Mouse (Mus musculus): ENCODE data around the gene 4930467E23Rik. TPM values are rescaled to one million over a fixed set of nuclear protein-coding genes. Genes with fewer than 3 reads are reported as not detected.
"Not testable (repeated sequence)": the region's sequence is repeated elsewhere in the genome, so short reads cannot be mapped to it uniquely, and the experiment has no call there.

4930467E23Rik gene
- polyA plus RNA-seq, 1 experiment from 2014 or later, result not detected

GRCm38 (mm10) chr8:19702972-19703709, 26.2 kb upstream of the 4930467E23Rik start:
- not testable (repeated sequence) for H3K27me3 ChIP-seq; H3K4me1 ChIP-seq (replicated peaks); H3K4me2 ChIP-seq; H3K4me3 ChIP-seq (replicated peaks); H3K27ac ChIP-seq; H3K9ac ChIP-seq; H3K9me3 ChIP-seq (replicated peaks); H3K36me3 ChIP-seq
- DNase-seq (peak; percentile 59), ATAC-seq (ENCODE audit: low read depth) (peak; percentile 66)
- 31% methylated on average over 13 of the region's 13 CpGs for WGBS (ENCODE audit: insufficient replicate concordance)

- ATAC-seq (ENCODE audit: low read depth); H3K4me2 ChIP-seq; H3K36me3 ChIP-seq; H3K27ac ChIP-seq; H3K9me3 ChIP-seq (replicated peaks); DNase-seq; H3K4me3 ChIP-seq (replicated peaks); H3K4me1 ChIP-seq (replicated peaks); H3K9ac ChIP-seq; H3K27me3 ChIP-seq: not testable (repeated sequence)
Measured at GRCm38 (mm10) chr8:19703906-19704305, 25.5 kb upstream of the 4930467E23Rik start.

GRCm38 (mm10) chr8:19704441-19705215, 24.7 kb upstream of the 4930467E23Rik start:
- H3K27ac ChIP-seq; H3K4me2 ChIP-seq; DNase-seq; H3K9ac ChIP-seq; H3K36me3 ChIP-seq; H3K4me1 ChIP-seq (replicated peaks); ATAC-seq (ENCODE audit: low read depth); H3K9me3 ChIP-seq (replicated peaks); H3K27me3 ChIP-seq; H3K4me3 ChIP-seq (replicated peaks): not testable (repeated sequence)
- 41% methylated on average over 3 of the region's 4 CpGs for WGBS (ENCODE audit: insufficient replicate concordance)

- 71% methylated on average over 9 of the region's 9 CpGs for WGBS (ENCODE audit: insufficient replicate concordance)
Measured at GRCm38 (mm10) chr8:19705216-19705600, 24.2 kb upstream of the 4930467E23Rik start.

DNA sequence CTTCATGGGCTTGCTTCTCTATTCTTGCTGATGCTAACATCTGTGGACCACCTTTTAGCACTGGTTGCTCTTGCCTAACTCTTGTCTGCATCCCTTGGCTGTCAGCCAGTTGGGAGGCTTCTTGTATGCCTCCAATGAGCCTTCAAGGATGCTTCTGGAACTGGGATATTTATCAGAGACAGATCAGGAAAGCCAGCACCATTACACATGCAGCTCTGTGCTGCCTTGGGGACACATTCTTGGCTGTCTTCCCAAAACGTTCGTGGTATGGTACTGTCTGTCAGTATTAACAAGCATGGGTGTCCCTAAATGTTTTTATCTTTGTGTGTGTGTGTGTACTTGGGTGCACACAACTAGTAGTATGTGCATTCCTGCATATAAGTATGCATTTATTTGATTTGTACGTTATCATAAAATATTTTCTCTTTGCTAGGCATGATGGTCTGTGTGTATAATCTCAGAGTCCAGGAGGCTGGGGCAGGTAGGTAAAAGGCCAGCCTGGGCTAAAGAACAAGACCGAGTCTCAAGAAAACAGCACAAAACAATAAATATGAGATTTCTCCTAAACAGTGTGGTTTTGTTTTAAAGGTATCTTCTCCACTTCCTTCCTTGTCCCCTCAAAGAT, 23.2 kb upstream of the 4930467E23Rik start:
- not testable (repeated sequence) for H3K4me2 ChIP-seq, H3K9ac ChIP-seq

More at GRCm38 (mm10) chr8:19705216-19705600, 24.2 kb upstream of the 4930467E23Rik start:
- not testable (repeated sequence) for H3K9me3 ChIP-seq (replicated peaks); H3K9ac ChIP-seq; H3K27me3 ChIP-seq; H3K27ac ChIP-seq; H3K4me1 ChIP-seq (replicated peaks); H3K36me3 ChIP-seq; H3K4me3 ChIP-seq (replicated peaks); DNase-seq; ATAC-seq (ENCODE audit: low read depth); H3K4me2 ChIP-seq

DNA sequence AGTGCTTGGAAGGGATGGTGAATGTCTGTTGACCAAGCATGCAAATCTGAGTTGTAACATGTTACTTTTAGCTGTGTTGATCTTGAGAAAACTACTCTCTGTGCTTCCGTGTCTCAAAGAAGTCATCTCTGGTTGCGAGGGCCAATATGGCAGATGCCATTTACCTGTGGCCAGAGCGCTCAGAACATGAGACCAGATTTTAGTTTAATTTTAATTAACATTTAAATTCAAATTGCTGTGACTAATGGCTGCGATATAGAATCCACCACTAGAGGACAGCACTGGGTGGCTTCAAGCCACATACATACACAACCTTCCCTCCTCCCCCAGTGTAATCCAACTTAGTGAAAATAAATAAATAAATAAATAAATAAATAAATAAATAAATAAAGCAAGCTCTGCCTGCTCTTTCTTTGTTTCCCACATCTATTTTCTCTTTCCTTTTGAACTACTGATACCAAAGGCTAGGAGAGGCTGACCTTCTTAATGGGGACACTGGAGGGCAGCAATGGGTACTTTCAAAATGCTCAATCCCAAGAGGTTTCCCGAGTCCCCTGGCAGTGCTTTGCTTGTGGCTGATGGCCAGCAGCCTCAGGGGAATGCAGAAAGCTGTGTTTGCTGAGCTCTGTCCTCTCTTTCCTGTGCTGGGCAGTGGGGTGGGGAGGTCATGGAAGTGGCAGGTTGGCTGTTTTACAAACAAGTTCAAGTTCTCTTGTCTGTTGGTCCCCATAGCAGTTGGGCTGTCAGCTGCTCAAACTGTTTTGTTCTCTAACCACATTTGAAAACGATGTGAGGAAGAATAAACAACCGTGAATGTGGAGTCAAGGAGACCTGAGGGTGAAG, 22.2 kb upstream of the 4930467E23Rik start:
- not testable (repeated sequence) for H3K4me1 ChIP-seq (replicated peaks); H3K27me3 ChIP-seq; H3K36me3 ChIP-seq; H3K4me2 ChIP-seq; H3K9ac ChIP-seq; H3K4me3 ChIP-seq (replicated peaks); ATAC-seq (ENCODE audit: low read depth); H3K27ac ChIP-seq; H3K9me3 ChIP-seq (replicated peaks)
- WGBS (ENCODE audit: insufficient replicate concordance), result 51% methylated on average over 7 of the region's 7 CpGs
- peak; percentile 38 for DNase-seq

More for the DNA sequence above, 23.2 kb upstream of the 4930467E23Rik start:
- not testable (repeated sequence) for H3K27me3 ChIP-seq; ATAC-seq (ENCODE audit: low read depth); H3K4me3 ChIP-seq (replicated peaks); DNase-seq; H3K36me3 ChIP-seq; H3K27ac ChIP-seq; H3K9me3 ChIP-seq (replicated peaks); H3K4me1 ChIP-seq (replicated peaks)
- 62% methylated on average over 4 of the region's 4 CpGs for WGBS (ENCODE audit: insufficient replicate concordance)

DNA sequence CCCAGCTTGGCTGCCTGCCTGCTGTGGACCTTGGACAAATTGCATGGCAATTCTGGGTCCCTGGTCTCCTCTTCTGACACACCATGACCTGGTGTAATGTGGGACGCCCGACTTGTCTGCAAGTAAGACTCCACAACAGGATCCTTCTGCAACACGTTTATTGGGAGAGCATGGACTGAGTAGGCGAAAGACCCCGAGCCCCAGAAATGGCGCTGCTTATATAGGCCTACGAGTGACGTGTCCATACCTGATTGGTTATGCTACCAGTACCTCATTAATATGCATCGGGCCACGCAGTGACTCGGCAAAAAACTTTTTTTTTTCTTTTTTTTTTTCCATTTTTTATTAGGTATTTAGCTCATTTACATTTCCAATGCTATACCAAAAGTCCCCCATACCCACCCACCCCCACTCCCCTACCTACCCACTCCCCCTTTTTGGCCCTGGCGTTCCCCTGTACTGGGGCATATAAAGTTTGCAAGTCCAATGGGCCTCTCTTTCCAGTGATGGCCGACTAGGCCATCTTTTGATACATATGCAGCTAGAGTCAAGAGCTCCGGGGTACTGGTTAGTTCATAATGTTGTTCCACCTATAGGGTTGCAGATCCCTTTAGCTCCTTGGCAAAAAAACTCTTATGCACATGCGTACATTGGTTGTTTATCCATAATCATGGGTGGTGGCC, 21.5 kb upstream of the 4930467E23Rik start:
- H3K4me1 ChIP-seq (replicated peaks); DNase-seq; H3K9ac ChIP-seq; ATAC-seq (ENCODE audit: low read depth); H3K36me3 ChIP-seq; H3K4me2 ChIP-seq; H3K9me3 ChIP-seq (replicated peaks); H3K27me3 ChIP-seq; H3K27ac ChIP-seq; H3K4me3 ChIP-seq (replicated peaks): not testable (repeated sequence)
- 72% methylated on average over 13 of the region's 15 CpGs for WGBS (ENCODE audit: insufficient replicate concordance)

DNA sequence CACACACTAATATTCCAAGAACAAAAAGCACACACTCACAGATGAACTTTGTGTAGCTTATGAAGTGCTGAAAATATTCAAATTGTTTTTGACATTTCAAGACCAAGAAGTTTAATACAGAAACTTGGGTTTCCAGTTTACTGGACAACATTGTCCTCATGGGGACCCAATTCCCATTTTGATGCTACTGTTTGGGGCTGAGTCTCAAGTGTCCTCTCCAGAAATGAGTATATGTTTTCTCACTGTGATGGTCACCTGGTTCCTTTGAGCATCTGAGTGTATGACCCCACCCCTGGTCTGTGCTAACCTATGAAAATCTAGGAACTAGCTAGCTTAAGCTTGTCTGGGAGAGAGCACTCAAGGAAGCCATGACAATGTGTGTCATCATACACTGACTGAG, 20.4 kb upstream of the 4930467E23Rik start:
- H3K9ac ChIP-seq; H3K4me2 ChIP-seq; H3K4me1 ChIP-seq (replicated peaks); H3K36me3 ChIP-seq; H3K4me3 ChIP-seq (replicated peaks); DNase-seq; H3K9me3 ChIP-seq (replicated peaks); H3K27ac ChIP-seq; ATAC-seq (ENCODE audit: low read depth); H3K27me3 ChIP-seq: not testable (repeated sequence)

DNA sequence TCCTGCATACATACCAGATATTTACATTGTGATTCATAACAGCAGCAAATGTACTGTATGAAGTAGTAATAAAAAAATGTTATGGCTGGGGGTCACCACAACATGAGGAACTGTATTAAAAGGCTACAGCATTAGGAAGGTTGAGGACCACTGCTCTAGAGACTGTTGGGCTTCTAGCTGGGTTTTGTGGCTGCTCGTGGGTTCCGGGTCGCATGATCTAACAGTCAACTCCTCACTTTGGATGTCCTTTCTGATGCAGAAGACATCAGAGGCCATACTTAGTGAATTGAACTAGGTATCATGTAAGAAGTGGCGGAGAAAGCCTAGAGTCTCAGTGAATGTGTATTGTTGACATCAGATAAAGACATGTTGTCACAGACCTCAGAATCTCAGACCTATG, 19.9 kb upstream of the 4930467E23Rik start:
- H3K4me1 ChIP-seq (replicated peaks); H3K9me3 ChIP-seq (replicated peaks); ATAC-seq (ENCODE audit: low read depth); H3K9ac ChIP-seq; H3K27me3 ChIP-seq; H3K36me3 ChIP-seq; H3K4me3 ChIP-seq (replicated peaks); DNase-seq; H3K4me2 ChIP-seq; H3K27ac ChIP-seq: not testable (repeated sequence)
- 67% methylated on average over 4 of the region's 4 CpGs for WGBS (ENCODE audit: insufficient replicate concordance)

DNA sequence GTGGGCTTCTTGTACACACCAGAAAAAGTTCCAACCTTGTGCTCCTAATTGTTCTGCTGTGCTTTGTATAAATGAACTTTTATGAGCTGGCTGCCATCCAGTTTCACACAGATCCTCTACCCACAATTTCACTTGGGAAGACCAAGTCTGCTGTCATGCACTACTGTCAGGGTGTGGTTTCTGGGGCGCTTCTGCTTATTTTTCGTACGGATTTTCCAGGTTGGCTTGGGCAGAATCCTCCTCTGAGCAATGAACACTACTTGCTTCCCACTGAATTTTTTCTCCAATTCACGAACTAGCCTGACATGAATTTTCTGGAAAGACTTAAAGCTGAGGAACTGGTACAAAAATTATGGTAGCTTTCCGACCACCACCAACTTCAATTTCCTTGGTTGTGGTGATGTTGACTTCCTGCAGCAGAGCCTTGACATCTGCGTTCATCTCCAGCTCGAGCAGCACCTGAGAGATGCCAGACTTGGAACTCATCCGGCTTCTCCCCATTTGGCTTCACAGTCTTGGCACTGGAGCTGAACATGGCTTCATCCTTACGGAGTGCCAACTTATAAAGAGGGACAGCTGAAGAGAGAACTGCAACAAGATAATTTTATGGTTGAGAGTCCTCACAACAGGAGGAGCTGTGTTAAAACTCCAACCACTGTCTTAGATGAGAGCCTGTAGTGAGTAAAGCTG, 18.1 kb upstream of the 4930467E23Rik start:
- not testable (repeated sequence) for H3K9me3 ChIP-seq (replicated peaks); H3K27me3 ChIP-seq; H3K9ac ChIP-seq; ATAC-seq (ENCODE audit: low read depth); H3K4me2 ChIP-seq; H3K27ac ChIP-seq; DNase-seq; H3K36me3 ChIP-seq; H3K4me1 ChIP-seq (replicated peaks); H3K4me3 ChIP-seq (replicated peaks)
- 72% methylated on average over 7 of the region's 9 CpGs for WGBS (ENCODE audit: insufficient replicate concordance)
